Mouse (Mus musculus): Measurements from ENCODE around the gene Cdc20b. TPM values are rescaled to one million over a fixed set of nuclear protein-coding genes. Genes with fewer than 3 reads are reported as not detected.

Cdc20b gene
- polyA plus RNA-seq, 1 experiment, result 0.04 TPM

DNA sequence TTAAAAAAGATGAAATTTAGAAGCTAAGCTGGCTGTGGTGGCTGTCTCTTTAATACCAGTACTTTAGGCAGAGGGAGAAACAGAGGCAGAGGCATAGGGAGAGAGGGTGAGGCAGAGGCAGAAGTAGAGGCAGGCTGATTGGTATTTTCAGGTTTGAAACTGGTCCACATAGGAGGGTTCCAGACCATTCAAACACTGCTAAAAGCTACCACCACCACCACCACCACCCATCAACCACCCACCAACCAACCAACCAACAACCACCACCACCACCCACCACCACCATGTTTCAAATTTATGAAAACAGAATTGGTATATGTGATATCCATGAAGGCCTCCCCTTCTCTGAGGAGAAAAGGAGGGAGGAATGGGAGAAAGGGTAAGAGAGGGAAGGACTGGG lies 2.1 kb upstream of the Cdc20b start:
- no peaks in the 10 kb centered on the region for H3K27me3 ChIP-seq (ENCODE audit: control insufficient read depth, insufficient read depth, insufficient read length)
- no peaks in the 10 kb centered on the region for H3K79me2 ChIP-seq (ENCODE audit: control insufficient read depth, insufficient read depth)
- H3K4me3 ChIP-seq (ENCODE audit: insufficient read depth, poor library complexity, severe bottlenecking), result no peak overlapping the region
- no peak for TF ChIP-seq CTCF (IDR thresholded peaks at IDR 0.05; ENCODE audit: control insufficient read depth, insufficient read depth, insufficient read length)
- TF ChIP-seq MAX (IDR thresholded peaks at IDR 0.05), result no peak
- no peak for TF ChIP-seq MYOD1 (IDR thresholded peaks at IDR 0.05; ENCODE audit: control insufficient read depth, insufficient read length, low read depth)
- no peak for TF ChIP-seq CEBPB (IDR thresholded peaks at IDR 0.05; ENCODE audit: low read depth)
- no peaks in the 10 kb centered on the region for H3K36me3 ChIP-seq (ENCODE audit: control insufficient read depth, insufficient read depth)
- H3K79me3 ChIP-seq (ENCODE audit: low read depth), result no peaks in the 10 kb centered on the region
- no peak overlapping the region for H3ac ChIP-seq (ENCODE audit: control insufficient read depth, insufficient read length, low read depth)

- H3K79me3 ChIP-seq (ENCODE audit: low read depth), result no peaks in the 10 kb centered on the region
- TF ChIP-seq MYOG (IDR thresholded peaks at IDR 0.05; ENCODE audit: control insufficient read depth, extremely low read depth, insufficient read length) (no peak), USF1 (IDR thresholded peaks at IDR 0.05; ENCODE audit: low read depth) (no peak), MYOD1 (IDR thresholded peaks at IDR 0.05; ENCODE audit: control insufficient read depth, insufficient read length, low read depth) (no peak), FOSL1 (IDR thresholded peaks at IDR 0.05; ENCODE audit: insufficient read depth, low read length, poor library complexity, severe bottlenecking) (no peak), CTCF (IDR thresholded peaks at IDR 0.05; ENCODE audit: control insufficient read depth, insufficient read depth, insufficient read length) (no peak), MAX (IDR thresholded peaks at IDR 0.05) (no peak), CEBPB (IDR thresholded peaks at IDR 0.05; ENCODE audit: low read depth) (no peak)
- no peak overlapping the region for H3ac ChIP-seq (ENCODE audit: control insufficient read depth, insufficient read length, low read depth)
- no peaks in the 10 kb centered on the region for H3K36me3 ChIP-seq (ENCODE audit: control insufficient read depth, insufficient read depth)
- H3K27me3 ChIP-seq (ENCODE audit: control insufficient read depth, insufficient read depth, insufficient read length), result no peaks in the 10 kb centered on the region
- H3K4me3 ChIP-seq (ENCODE audit: insufficient read depth, poor library complexity, severe bottlenecking), result no peak overlapping the region
- H3K79me2 ChIP-seq (ENCODE audit: control insufficient read depth, insufficient read depth), result no peaks in the 10 kb centered on the region
Observed at GRCm38 (mm10) chr13:113034271-113034886, 532 bp upstream of the Cdc20b start.

DNA sequence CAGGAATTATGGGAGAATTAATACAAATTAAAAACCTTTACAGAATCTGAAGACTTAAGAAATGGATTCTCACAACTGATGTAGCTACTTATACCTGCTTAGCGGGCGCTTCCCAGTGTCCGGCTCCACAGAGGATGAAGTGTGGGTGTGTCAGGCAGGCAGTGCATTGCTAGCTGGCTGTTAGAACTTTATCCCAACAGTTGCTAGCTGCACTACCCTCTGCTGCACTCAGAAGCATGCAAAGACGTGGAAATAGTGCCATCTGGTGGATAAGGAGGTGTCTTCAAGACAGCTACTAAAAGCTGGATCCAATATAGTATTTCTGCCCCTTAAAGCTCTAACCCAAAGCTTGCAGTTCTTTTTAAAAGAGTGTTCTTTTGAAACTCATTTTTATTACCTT lies 941 bp downstream of the Cdc20b start:
- Histone ChIP-seq H3ac (ENCODE audit: control insufficient read depth, insufficient read length, low read depth) (no peak overlapping the region), H3K27me3 (ENCODE audit: control insufficient read depth, insufficient read depth, insufficient read length) (no peaks in the 10 kb centered on the region), H3K79me2 (ENCODE audit: control insufficient read depth, insufficient read depth) (no peaks in the 10 kb centered on the region), H3K79me3 (ENCODE audit: low read depth) (no peaks in the 10 kb centered on the region), H3K4me3 (ENCODE audit: insufficient read depth, poor library complexity, severe bottlenecking) (peak overlapping the region; percentile 29), H3K36me3 (ENCODE audit: control insufficient read depth, insufficient read depth) (no peaks in the 10 kb centered on the region)
- TF ChIP-seq CTCF (IDR thresholded peaks at IDR 0.05; ENCODE audit: control insufficient read depth, insufficient read depth, insufficient read length), result peak; percentile 56
- no peak for TF ChIP-seq FOSL1 (IDR thresholded peaks at IDR 0.05; ENCODE audit: insufficient read depth, low read length, poor library complexity, severe bottlenecking)
- TF ChIP-seq USF1 (IDR thresholded peaks at IDR 0.05; ENCODE audit: low read depth), result no peak
- TF ChIP-seq MYOG (IDR thresholded peaks at IDR 0.05; ENCODE audit: control insufficient read depth, extremely low read depth, insufficient read length), result no peak
- TF ChIP-seq CEBPB (IDR thresholded peaks at IDR 0.05; ENCODE audit: low read depth), result no peak
- TF ChIP-seq MAX (IDR thresholded peaks at IDR 0.05), result peak; percentile 22
- no peak for TF ChIP-seq MYOD1 (IDR thresholded peaks at IDR 0.05; ENCODE audit: control insufficient read depth, insufficient read length, low read depth)

DNA sequence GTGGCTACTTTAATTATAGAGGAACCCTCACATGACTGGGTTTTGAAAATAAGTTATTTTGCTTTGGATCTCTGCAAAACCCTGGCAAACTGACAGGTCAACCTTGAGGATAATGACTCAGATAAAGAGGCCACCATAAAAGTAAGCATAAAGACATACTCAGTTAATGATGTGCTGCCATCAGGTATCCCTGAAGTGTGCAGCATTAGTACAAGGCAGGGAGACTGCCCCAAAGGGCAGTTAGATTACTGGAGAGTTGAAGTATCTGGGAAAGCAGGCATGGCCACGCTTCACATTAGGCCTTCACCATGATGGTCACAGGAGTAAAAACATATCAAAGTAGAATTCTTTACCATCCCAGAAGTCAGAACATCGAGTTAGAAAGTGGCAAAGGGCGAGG lies 10.0 kb downstream of the Cdc20b start:
- Histone ChIP-seq H3K79me3 (ENCODE audit: low read depth) (peaks cover 33% of the 10 kb centered on the region), H3K79me2 (ENCODE audit: control insufficient read depth, insufficient read depth) (peaks cover 36% of the 10 kb centered on the region), H3ac (ENCODE audit: control insufficient read depth, insufficient read length, low read depth) (peak overlapping the region; percentile 77), H3K27me3 (ENCODE audit: control insufficient read depth, insufficient read depth, insufficient read length) (no peaks in the 10 kb centered on the region), H3K36me3 (ENCODE audit: control insufficient read depth, insufficient read depth) (peaks cover 24% of the 10 kb centered on the region), H3K4me3 (ENCODE audit: insufficient read depth, poor library complexity, severe bottlenecking) (peak overlapping the region; percentile 42)
- no peak for TF ChIP-seq FOSL1 (IDR thresholded peaks at IDR 0.05; ENCODE audit: insufficient read depth, low read length, poor library complexity, severe bottlenecking)
- TF ChIP-seq USF1 (IDR thresholded peaks at IDR 0.05; ENCODE audit: low read depth), result no peak
- no peak for TF ChIP-seq MYOG (IDR thresholded peaks at IDR 0.05; ENCODE audit: control insufficient read depth, extremely low read depth, insufficient read length)
- TF ChIP-seq MAX (IDR thresholded peaks at IDR 0.05), result no peak
- no peak for TF ChIP-seq CTCF (IDR thresholded peaks at IDR 0.05; ENCODE audit: control insufficient read depth, insufficient read depth, insufficient read length)
- no peak for TF ChIP-seq CEBPB (IDR thresholded peaks at IDR 0.05; ENCODE audit: low read depth)
- no peak for TF ChIP-seq MYOD1 (IDR thresholded peaks at IDR 0.05; ENCODE audit: control insufficient read depth, insufficient read length, low read depth)

- peaks cover 33% of the 10 kb centered on the region for H3K79me3 ChIP-seq (ENCODE audit: low read depth)
- no peak for TF ChIP-seq CTCF (IDR thresholded peaks at IDR 0.05; ENCODE audit: control insufficient read depth, insufficient read depth, insufficient read length)
- TF ChIP-seq MAX (IDR thresholded peaks at IDR 0.05), result no peak
- no peak for TF ChIP-seq FOSL1 (IDR thresholded peaks at IDR 0.05; ENCODE audit: insufficient read depth, low read length, poor library complexity, severe bottlenecking)
- no peak for TF ChIP-seq USF1 (IDR thresholded peaks at IDR 0.05; ENCODE audit: low read depth)
- no peak for TF ChIP-seq MYOD1 (IDR thresholded peaks at IDR 0.05; ENCODE audit: control insufficient read depth, insufficient read length, low read depth)
- TF ChIP-seq MYOG (IDR thresholded peaks at IDR 0.05; ENCODE audit: control insufficient read depth, extremely low read depth, insufficient read length), result no peak
- no peak for TF ChIP-seq CEBPB (IDR thresholded peaks at IDR 0.05; ENCODE audit: low read depth)
- H3K27me3 ChIP-seq (ENCODE audit: control insufficient read depth, insufficient read depth, insufficient read length), result no peaks in the 10 kb centered on the region
- H3K79me2 ChIP-seq (ENCODE audit: control insufficient read depth, insufficient read depth), result peaks cover 36% of the 10 kb centered on the region
- H3K36me3 ChIP-seq (ENCODE audit: control insufficient read depth, insufficient read depth), result peaks cover 24% of the 10 kb centered on the region
- H3ac ChIP-seq (ENCODE audit: control insufficient read depth, insufficient read length, low read depth), result peak overlapping the region; percentile 81
- H3K4me3 ChIP-seq (ENCODE audit: insufficient read depth, poor library complexity, severe bottlenecking), result peak overlapping the region; percentile 42
Observed at GRCm38 (mm10) chr13:113045458-113046110, 10.7 kb downstream of the Cdc20b start.

Measured in C2C12 (cell line).